Mouse (Mus musculus) brown adipose tissue, adult 24 weeks (tissue): ENCODE results near the gene Rcor3. TPM values are rescaled to one million over a fixed set of nuclear protein-coding genes. Genes with fewer than 3 reads are reported as not detected.
A peak's percentile ranks its signal among the peaks of the same experiment; 100 is the strongest.

Source experiments
- H3K27ac ChIP-seq: fragments of 200-500 bp; replicated peaks from 2 replicates; pipeline ENCODE4 v1.5.1; 2012; ENCODE audit warnings: low read depth, mild to moderate bottlenecking, low read length
- H3K4me1 ChIP-seq: fragments of 200-500 bp; 2 replicates; pipeline ENCODE4 v1.6.1; 2012; ENCODE audit warnings: low read length, mixed read lengths; ENCODE audit not compliant: control insufficient read depth, insufficient read depth, insufficient read length
- H3K4me3 ChIP-seq: fragments of 200-500 bp; 2 replicates; pipeline ENCODE4 v1.5.1; 2012; ENCODE audit warnings: low read depth, mild to moderate bottlenecking, low read length, moderate library complexity; ENCODE audit not compliant: insufficient read depth
- polyA plus RNA-seq: library from polyadenylated mRNA; stranded (reverse); fragments of >200 nt; gene quantifications from 2 replicates; pipeline ENCODE4 v1.2.4, GENCODE M21; 2012; ENCODE audit not compliant: missing spikeins, insufficient read depth, insufficient read length

The Rcor3 gene
- polyA plus RNA-seq, 1 experiment = 19.4 TPM

GRCm38 (mm10) chr1:192105902-192106389 is 31.9 kb downstream of the Rcor3 start:
- no peak overlapping the region for H3K27ac ChIP-seq
- no peak overlapping the region for H3K4me3 ChIP-seq
- H3K4me1 ChIP-seq = no peaks in the 10 kb centered on the region

- no peaks in the 10 kb centered on the region for H3K4me1 ChIP-seq
- no peak overlapping the region for H3K4me3 ChIP-seq
- H3K27ac ChIP-seq = no peak overlapping the region
Observed at GRCm38 (mm10) chr1:192104021-192104420, 33.8 kb downstream of the Rcor3 start.

DNA sequence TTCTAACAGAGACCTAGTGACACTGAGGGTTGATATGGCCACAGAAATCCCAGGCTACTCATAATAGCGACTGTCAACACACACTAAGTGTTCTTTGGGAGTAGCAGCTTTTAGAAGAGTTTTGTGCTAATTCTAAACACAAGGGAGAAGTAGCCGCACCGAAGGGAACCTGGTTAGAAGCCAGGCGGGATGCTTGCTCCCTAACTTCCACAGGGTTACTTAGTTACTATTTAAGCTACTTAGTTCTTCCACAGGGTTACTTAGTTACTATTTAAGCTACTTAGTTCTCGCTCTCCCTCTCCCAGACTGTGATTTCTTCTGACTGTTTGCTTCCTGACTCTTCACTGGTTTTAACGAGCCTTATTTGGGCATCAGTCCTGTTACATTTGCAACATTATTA is 34.7 kb downstream of the Rcor3 start:
- no peaks in the 10 kb centered on the region for H3K4me1 ChIP-seq
- H3K4me3 ChIP-seq = no peak overlapping the region
- H3K27ac ChIP-seq = no peak overlapping the region

DNA sequence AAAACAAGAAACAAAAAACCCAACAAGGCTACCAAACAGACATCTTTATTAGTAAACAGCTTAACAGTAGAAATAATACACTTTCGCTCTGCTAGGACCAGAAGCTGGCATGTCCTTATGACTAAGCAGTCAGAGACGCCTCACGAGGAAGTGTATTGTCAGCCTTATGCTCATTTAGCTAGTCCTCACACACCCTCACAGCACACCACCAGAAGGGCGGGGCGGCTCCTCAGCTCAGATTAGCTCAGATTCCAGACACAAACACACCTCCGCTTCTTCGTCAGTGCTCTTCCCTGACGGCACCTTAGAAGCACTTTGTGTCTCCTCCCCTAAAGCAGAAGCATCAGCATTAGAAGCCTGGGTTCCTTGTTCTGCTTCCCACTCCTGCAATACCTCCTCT is 36.5 kb downstream of the Rcor3 start:
- H3K27ac ChIP-seq = no peak overlapping the region
- no peak overlapping the region for H3K4me3 ChIP-seq

GRCm38 (mm10) chr1:192100742-192101141 is 37.1 kb downstream of the Rcor3 start:
- Histone ChIP-seq H3K27ac (no peak overlapping the region), H3K4me1 (no peaks in the 10 kb centered on the region), H3K4me3 (no peak overlapping the region)

More for the DNA sequence above, 36.5 kb downstream of the Rcor3 start:
- no peaks in the 10 kb centered on the region for H3K4me1 ChIP-seq

DNA sequence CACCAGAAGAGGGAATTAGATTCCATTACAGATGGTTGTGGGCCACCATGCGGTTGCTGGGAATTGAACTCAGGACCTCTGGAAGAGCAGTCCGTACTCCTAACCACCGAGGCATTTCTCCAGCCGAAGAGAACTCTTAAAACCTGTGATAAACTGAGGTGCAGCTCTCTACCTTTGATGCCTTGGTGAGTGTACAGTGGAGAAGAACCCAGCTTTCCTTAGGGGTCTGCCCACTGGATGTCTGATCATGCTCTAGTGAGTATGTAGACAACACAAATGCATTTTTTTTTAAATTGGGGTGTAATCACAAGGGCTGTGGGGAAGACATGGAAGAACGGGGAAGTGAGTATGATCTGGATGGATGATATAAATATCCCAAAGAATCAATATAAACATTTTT is 42.2 kb downstream of the Rcor3 start:
- H3K4me1 ChIP-seq = no peaks in the 10 kb centered on the region
- H3K27ac ChIP-seq = no peak overlapping the region
- H3K4me3 ChIP-seq = no peak overlapping the region

GRCm38 (mm10) chr1:192094451-192095170 is 43.3 kb downstream of the Rcor3 start:
- Histone ChIP-seq H3K4me1 (no peaks in the 10 kb centered on the region), H3K27ac (no peak overlapping the region), H3K4me3 (no peak overlapping the region)

DNA sequence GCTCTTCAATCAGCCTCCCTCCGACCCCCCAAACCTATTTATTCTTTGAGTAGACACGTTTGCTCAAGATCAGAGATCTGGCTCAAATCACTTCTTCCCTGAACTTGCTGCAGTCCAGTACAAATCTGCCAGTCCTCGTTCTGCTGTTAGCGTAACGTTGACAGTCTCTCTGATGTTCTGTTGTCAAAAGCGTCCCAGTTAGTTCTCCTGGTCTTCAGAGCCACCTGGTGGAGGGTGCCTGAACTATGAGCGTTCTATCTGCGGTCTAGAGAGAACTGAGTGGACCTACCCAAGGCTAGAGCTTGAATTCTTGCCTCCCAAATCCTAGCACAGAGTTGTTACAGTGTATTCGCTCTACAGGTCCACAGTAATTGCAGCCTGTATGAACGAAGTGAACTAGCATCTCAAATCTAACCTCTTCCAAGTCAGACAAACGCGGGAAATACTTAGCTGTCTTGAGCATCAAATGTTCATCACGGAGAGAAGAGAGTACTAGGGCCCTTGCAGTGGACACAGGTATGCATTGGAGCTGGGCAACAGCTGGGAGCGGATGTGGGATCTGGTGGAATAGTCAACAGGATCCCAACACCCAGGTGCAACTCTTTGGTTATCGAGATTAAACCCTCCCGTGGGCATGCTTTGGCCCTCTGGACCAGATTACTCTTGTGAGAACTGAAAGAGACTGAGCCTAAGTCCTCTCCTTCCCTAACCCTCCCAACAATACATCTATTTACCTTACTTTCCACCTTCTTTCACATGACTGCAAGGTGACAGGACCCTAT is 44.8 kb downstream of the Rcor3 start:
- Histone ChIP-seq H3K27ac (no peak overlapping the region), H3K4me1 (peaks cover 4% of the 10 kb centered on the region; the same call in 1 of the 2 replicates), H3K4me3 (peak overlapping the region; percentile 94)

- Histone ChIP-seq H3K4me1 (peaks cover 6% of the 10 kb centered on the region), H3K4me3 (peak within 1 kb of the TSS; percentile 94), H3K27ac (peak within 1 kb of the TSS; percentile 41; the same call in 1 of the 2 replicates)
Observed at GRCm38 (mm10) chr1:192091806-192092772, 45.8 kb downstream of the Rcor3 start, which contains the start of gene Traf5. TSS of gene Traf5 (minus strand) at chr1:192092559.

- peak overlapping the region; percentile 27 for H3K4me3 ChIP-seq
- peaks cover 6% of the 10 kb centered on the region for H3K4me1 ChIP-seq
- H3K27ac ChIP-seq = no peak overlapping the region
Observed at GRCm38 (mm10) chr1:192090689-192091567, 46.9 kb downstream of the Rcor3 start.

GRCm38 (mm10) chr1:192090281-192090680 is 47.6 kb downstream of the Rcor3 start:
- Histone ChIP-seq H3K4me1 (peaks cover 6% of the 10 kb centered on the region), H3K4me3 (0 out of 2 replicates have a peak overlapping the region, but pooled peaks have one; percentile 0), H3K27ac (no peak overlapping the region)

DNA sequence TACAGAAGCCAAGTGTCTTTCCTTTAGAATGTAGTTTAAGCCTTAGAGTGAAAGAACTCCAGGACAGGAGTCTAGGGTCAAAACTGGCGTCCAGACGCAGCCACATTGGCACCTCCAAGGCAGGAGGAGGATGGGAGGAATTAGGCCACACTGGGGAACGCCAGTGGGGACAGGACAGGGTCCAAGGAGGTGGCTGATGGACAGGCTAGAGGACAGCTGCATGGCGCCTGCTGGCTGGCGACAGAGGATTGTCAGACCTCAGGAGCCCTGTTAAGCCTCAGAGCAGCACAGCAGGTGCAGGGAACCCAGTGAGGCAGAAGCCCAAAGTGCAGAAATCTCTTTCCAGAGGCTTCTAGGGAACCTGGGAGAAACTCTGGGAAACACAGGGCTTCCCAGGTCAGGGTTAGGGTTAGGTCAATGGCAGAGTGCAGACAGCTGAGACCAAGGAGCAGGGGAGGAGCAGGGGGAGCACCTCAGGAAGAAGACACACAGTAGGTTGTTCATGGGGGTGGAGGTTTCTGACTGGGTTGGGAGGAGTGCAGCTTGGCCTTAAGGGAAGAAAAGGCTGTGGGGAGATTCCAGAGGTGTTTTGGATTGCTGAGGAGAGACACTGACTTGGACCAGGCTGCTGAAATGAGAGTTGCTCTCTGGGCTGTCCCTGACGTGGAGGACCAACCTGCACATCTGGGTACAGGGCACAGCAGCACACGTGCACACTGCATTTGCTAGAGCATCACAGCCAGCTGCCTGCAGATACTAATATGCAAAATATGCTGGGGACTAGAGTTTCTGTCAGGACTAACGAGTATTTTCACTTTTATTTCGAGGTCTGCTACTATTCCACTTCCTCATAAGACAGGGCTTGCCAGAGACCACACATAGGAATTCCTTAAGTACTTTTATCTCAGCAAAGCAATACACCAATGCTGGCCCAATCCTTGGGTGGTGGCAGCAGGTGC is 48.4 kb downstream of the Rcor3 start:
- H3K4me1 ChIP-seq = peaks cover 6% of the 10 kb centered on the region
- no peak overlapping the region for H3K27ac ChIP-seq
- H3K4me3 ChIP-seq = no peak overlapping the region

- Histone ChIP-seq H3K4me1 (peaks cover 6% of the 10 kb centered on the region), H3K27ac (no peak overlapping the region), H3K4me3 (no peak overlapping the region)
Observed at GRCm38 (mm10) chr1:192088011-192088410, 49.9 kb downstream of the Rcor3 start.
